Mouse (Mus musculus) v-Abl transformed pro-B cells (cell line): ENCODE measurements around the gene Lrp10.

Experiments used
- in situ Hi-C, 2 experiments: fragments of 400-800 bp; cut with MboI; formaldehyde crosslinking; loops; one replicate each; pipeline ENCODE4 v1.15.1; 2025; ENCODE audit not compliant: unreplicated experiment in 2 of 2

Gene Lrp10

GRCm38 (mm10) chr14:54463959-54464292, at the start of gene Lrp10:
Gene Lrp10, plus strand, starts transcription at chr14:54464137.
- in situ Hi-C loops, result loop anchor here in 1 of 2 experiments (10.0 kb wide), 1 partner anchor 51 kb away; the partner anchor contains the start of gene Prmt5

- in situ Hi-C loops, result loop anchor here in 1 of 2 experiments (5.0 to 10.0 kb wide), 2 partner anchors 48 to 181 kb away; no protein-coding TSS in a partner anchor
Observed at GRCm38 (mm10) chr14:54415241-54416020, 48.5 kb upstream of the Lrp10 start.

GRCm38 (mm10) chr14:54416229-54416775, 47.6 kb upstream of the Lrp10 start:
- in situ Hi-C loops, result loop anchor here in 1 of 2 experiments (5.0 to 10.0 kb wide), 2 partner anchors 49 to 182 kb away; no protein-coding TSS in a partner anchor

- in situ Hi-C loops, result loop anchor here in 1 of 2 experiments (5.0 to 10.0 kb wide), 2 partner anchors 50 to 182 kb away; no protein-coding TSS in a partner anchor
Observed at GRCm38 (mm10) chr14:54416830-54417229, 47.1 kb upstream of the Lrp10 start.

- in situ Hi-C loops, result loop anchor here in 1 of 2 experiments (5.0 to 10.0 kb wide), 2 partner anchors 50 to 183 kb away; no protein-coding TSS in a partner anchor
Observed at GRCm38 (mm10) chr14:54417623-54418081, 46.3 kb upstream of the Lrp10 start, which contains the start of gene Slc7a7. Gene Slc7a7, minus strand, starts transcription at chr14:54417780.

- in situ Hi-C loops, result loop anchor here in 1 of 2 experiments (10.0 kb wide), 2 partner anchors 224 to 356 kb away; partner anchors contain the start of genes Cdh24 and Gm17606
Observed at GRCm38 (mm10) chr14:54421014-54421413, 42.9 kb upstream of the Lrp10 start.

GRCm38 (mm10) chr14:54423406-54423805, 40.5 kb upstream of the Lrp10 start:
- in situ Hi-C loops, result loop anchor here in 1 of 2 experiments (10.0 kb wide), 2 partner anchors 221 to 359 kb away; partner anchors contain the start of genes Cdh24 and Gm17606

- in situ Hi-C loops, result loop anchor here (10.0 to 25.0 kb wide), 3 partner anchors 220 to 362 kb away; partner anchors contain the start of genes Cdh24 (in 1 of the 2) and Gm17606 (in 1 of the 2)
Observed at GRCm38 (mm10) chr14:54424634-54425033, 39.3 kb upstream of the Lrp10 start.

GRCm38 (mm10) chr14:54425540-54425939, 38.4 kb upstream of the Lrp10 start:
- in situ Hi-C loops, result loop anchor here (10.0 to 25.0 kb wide), 3 partner anchors 219 to 363 kb away; partner anchors contain the start of genes Cdh24 (in 1 of the 2) and Gm17606 (in 1 of the 2)

- in situ Hi-C loops, result loop anchor here (10.0 to 25.0 kb wide), 3 partner anchors 219 to 364 kb away; partner anchors contain the start of genes Cdh24 (in 1 of the 2) and Gm17606 (in 1 of the 2)
Observed at GRCm38 (mm10) chr14:54426003-54426688, 37.8 kb upstream of the Lrp10 start.

GRCm38 (mm10) chr14:54426689-54427398, 37.1 kb upstream of the Lrp10 start, which contains the start of gene Mrpl52:
Gene Mrpl52, plus strand, starts transcription at chr14:54426909.
- in situ Hi-C loops, result loop anchor here (10.0 to 25.0 kb wide), 3 partner anchors 218 to 365 kb away; partner anchors contain the start of genes Cdh24 (in 1 of the 2) and Gm17606 (in 1 of the 2)

GRCm38 (mm10) chr14:54427696-54428095, 36.2 kb upstream of the Lrp10 start:
- in situ Hi-C loops, result loop anchor here (10.0 to 25.0 kb wide), 3 partner anchors 217 to 365 kb away; partner anchors contain the start of genes Cdh24 (in 1 of the 2) and Gm17606 (in 1 of the 2)

GRCm38 (mm10) chr14:54428421-54428820, 35.5 kb upstream of the Lrp10 start:
- in situ Hi-C loops, result loop anchor here (10.0 to 25.0 kb wide), 3 partner anchors 216 to 366 kb away; partner anchors contain the start of genes Cdh24 (in 1 of the 2) and Gm17606 (in 1 of the 2)

GRCm38 (mm10) chr14:54429332-54430093, 34.4 kb upstream of the Lrp10 start:
- in situ Hi-C loops, result loop anchor here (10.0 to 25.0 kb wide), 3 partner anchors 215 to 367 kb away; partner anchors contain the start of genes Cdh24 (in 1 of the 2) and Gm17606 (in 1 of the 2)

- in situ Hi-C loops, result loop anchor here in 1 of 2 experiments (25.0 kb wide), 1 partner anchor 368 kb away; no protein-coding TSS in a partner anchor
Observed at GRCm38 (mm10) chr14:54430406-54431145, 33.4 kb upstream of the Lrp10 start.

- in situ Hi-C loops, result loop anchor here in 1 of 2 experiments (25.0 kb wide), 1 partner anchor 369 kb away; no protein-coding TSS in a partner anchor
Observed at GRCm38 (mm10) chr14:54431334-54432077, 32.4 kb upstream of the Lrp10 start, which contains the start of gene Mmp14. Gene Mmp14, plus strand, starts transcription at chr14:54431612.
